Mouse (Mus musculus) MEL (cell line): Measurements from ENCODE around the gene Arl8a. TPM values are rescaled to one million over a fixed set of nuclear protein-coding genes. Genes with fewer than 3 reads are reported as not detected.

Experiments
- DNase-seq: peaks from one replicate; pipeline ENCODE4 v3.0.0; 2011; ENCODE audit warnings: low read depth, low spot score
- H3K27ac ChIP-seq: 2 replicates; pipeline ENCODE4 v1.5.1; 2012; ENCODE audit warnings: low read depth, mild to moderate bottlenecking, control low read depth, low read length, moderate library complexity; ENCODE audit not compliant: control insufficient read depth
- H3K27me3 ChIP-seq, 2 experiments: fragments of 150-350 bp in 1 of 2; sonication (generic) in 1 of 2; 2 replicates each; pipeline ENCODE4 v1.6.1; 2012; ENCODE audit warnings: low read length in 2 of 2, mild to moderate bottlenecking in 2 of 2, improper control_type of control experiment in 1 of 2, moderate library complexity in 1 of 2; ENCODE audit not compliant: insufficient read depth in 2 of 2, control insufficient read depth in 1 of 2
- H3K36me3 ChIP-seq, 2 experiments: 2 replicates each; pipeline ENCODE4 v1.6.1; 2012 to 2014; ENCODE audit warnings: low read length in 2 of 2, improper control_type of control experiment in 1 of 2, inconsistent platforms in 1 of 2, mild to moderate bottlenecking in 1 of 2; ENCODE audit not compliant: insufficient read depth in 2 of 2, control insufficient read depth in 1 of 2
- H3K4me1 ChIP-seq, 2 experiments: fragments of 150-350 bp in 1 of 2; sonication (generic) in 1 of 2; 2 replicates each; pipeline ENCODE4 v1.6.1; 2012; ENCODE audit warnings: low read length in 2 of 2, improper control_type of control experiment in 1 of 2, mild to moderate bottlenecking in 1 of 2; ENCODE audit not compliant: insufficient read depth in 2 of 2, control insufficient read depth in 1 of 2
- H3K4me3 ChIP-seq, 2 experiments: fragments of 150-350 bp in 1 of 2; sonication (generic) in 1 of 2; 2 replicates each; pipeline ENCODE4 v1.5.1; 2012; ENCODE audit warnings: low read depth in 2 of 2, low read length in 2 of 2, mild to moderate bottlenecking in 2 of 2, moderate library complexity in 2 of 2, control low read depth in 1 of 2, improper control_type of control experiment in 1 of 2; ENCODE audit not compliant: control insufficient read depth in 1 of 2, insufficient read depth in 1 of 2
- H3K79me2 ChIP-seq: 2 replicates; pipeline ENCODE4 v1.6.1; 2012; ENCODE audit warnings: mild to moderate bottlenecking, low read length, moderate library complexity; ENCODE audit not compliant: control insufficient read depth, poor library complexity, insufficient read depth
- H3K9ac ChIP-seq: 2 replicates; pipeline ENCODE4 v1.6.1; 2012; ENCODE audit warnings: low read depth, mild to moderate bottlenecking, control low read depth, low read length, moderate library complexity; ENCODE audit not compliant: control insufficient read depth, poor library complexity, severe bottlenecking
- H3K9me3 ChIP-seq: fragments of 150-350 bp; sonication (generic); replicated peaks from 2 replicates; pipeline ENCODE4 v1.6.1; 2012; ENCODE audit warnings: mild to moderate bottlenecking, low read length, improper control_type of control experiment, moderate library complexity; ENCODE audit not compliant: insufficient read depth
- CTCF ChIP-seq, 3 experiments: IDR thresholded peaks in 2 of 3; conservative IDR thresholded peaks in 1 of 3; 2 replicates each; pipeline ENCODE4 v1.5.1; 2011 to 2012; ENCODE audit warnings: low read length in 3 of 3, low read depth in 2 of 3, mild to moderate bottlenecking in 2 of 3, improper control_type of control experiment in 1 of 3, inconsistent platforms in 1 of 3, mixed read lengths in 1 of 3, moderate library complexity in 1 of 3; ENCODE audit not compliant: control insufficient read depth in 1 of 3, insufficient read depth in 1 of 3, poor library complexity in 1 of 3, severe bottlenecking in 1 of 3
- E2F4 ChIP-seq: IDR thresholded peaks from 2 replicates; pipeline ENCODE4 v1.6.1; 2011; ENCODE audit warnings: low read depth, low read length, improper control_type of control experiment, borderline replicate concordance
- ELF1 ChIP-seq: IDR thresholded peaks from 2 replicates; pipeline ENCODE4 v1.6.1; 2014; ENCODE audit warnings: low read depth, mild to moderate bottlenecking, inconsistent platforms, low read length, improper control_type of control experiment, moderate library complexity
- EP300 ChIP-seq, 2 experiments: IDR thresholded peaks; 2 replicates each; pipeline ENCODE4 v1.6.1; 2011; ENCODE audit warnings: improper control_type of control experiment in 2 of 2, low read length in 2 of 2, low read depth in 1 of 2, mild to moderate bottlenecking in 1 of 2
- ETS1 ChIP-seq: IDR thresholded peaks from 2 replicates; pipeline ENCODE4 v1.6.1; 2012; ENCODE audit warnings: low read depth, mild to moderate bottlenecking, inconsistent platforms, low read length, improper control_type of control experiment, moderate library complexity
- GABPA ChIP-seq: IDR thresholded peaks from 2 replicates; pipeline ENCODE4 v1.6.1; 2012; ENCODE audit warnings: low read depth, mild to moderate bottlenecking, inconsistent platforms, low read length, improper control_type of control experiment, moderate library complexity
- GATA1 ChIP-seq: IDR thresholded peaks from 2 replicates; pipeline ENCODE4 v1.6.1; 2011; ENCODE audit warnings: low read depth, low read length, improper control_type of control experiment
- HCFC1 ChIP-seq: IDR thresholded peaks from 2 replicates; pipeline ENCODE4 v1.6.1; 2012; ENCODE audit warnings: low read depth, mild to moderate bottlenecking, inconsistent platforms, low read length, improper control_type of control experiment, moderate library complexity
- KAT2A ChIP-seq: conservative IDR thresholded peaks from 2 replicates; pipeline ENCODE4 v1.6.1; 2012; ENCODE audit warnings: low read depth, low read length, improper control_type of control experiment, inconsistent platforms
- MAFK ChIP-seq: IDR thresholded peaks from 2 replicates; pipeline ENCODE4 v1.6.1; 2011; ENCODE audit warnings: low read depth, mild to moderate bottlenecking, low read length, improper control_type of control experiment, borderline replicate concordance
- MEF2A ChIP-seq: IDR thresholded peaks from 2 replicates; pipeline ENCODE4 v1.6.1; 2014; ENCODE audit warnings: low read depth, mild to moderate bottlenecking, inconsistent platforms, low read length, improper control_type of control experiment; ENCODE audit not compliant: poor library complexity, insufficient replicate concordance, severe bottlenecking; ENCODE audit errors: extremely low read depth
- MXI1 ChIP-seq: IDR thresholded peaks from 2 replicates; pipeline ENCODE4 v1.6.1; 2011; ENCODE audit warnings: mild to moderate bottlenecking, low read depth, low read length, improper control_type of control experiment
- MYC ChIP-seq: IDR thresholded peaks from 2 replicates; pipeline ENCODE4 v1.6.1; 2011; ENCODE audit warnings: low read depth, mild to moderate bottlenecking, low read length, improper control_type of control experiment, moderate library complexity
- NRF1 ChIP-seq: IDR thresholded peaks from 2 replicates; pipeline ENCODE4 v1.6.1; 2014; ENCODE audit warnings: low read depth, mild to moderate bottlenecking, inconsistent platforms, low read length, improper control_type of control experiment, moderate library complexity; ENCODE audit not compliant: poor library complexity, insufficient read depth, severe bottlenecking
- POLR2A ChIP-seq, 2 experiments: IDR thresholded peaks; 2 replicates each; pipeline ENCODE4 v1.6.1; 2011 to 2012; ENCODE audit warnings: low read length in 2 of 2, mild to moderate bottlenecking in 2 of 2, control low read depth in 1 of 2, improper control_type of control experiment in 1 of 2, low read depth in 1 of 2, moderate library complexity in 1 of 2; ENCODE audit not compliant: control insufficient read depth in 1 of 2, insufficient read depth in 1 of 2, poor library complexity in 1 of 2
- POLR2AphosphoS2 ChIP-seq: IDR thresholded peaks from 2 replicates; pipeline ENCODE4 v1.6.1; 2011; ENCODE audit warnings: low read length, improper control_type of control experiment
- RAD21 ChIP-seq: IDR thresholded peaks from 2 replicates; pipeline ENCODE4 v1.6.1; 2011; ENCODE audit warnings: mild to moderate bottlenecking, low read depth, low read length, improper control_type of control experiment
- RCOR1 ChIP-seq: IDR thresholded peaks from 2 replicates; pipeline ENCODE4 v1.6.1; 2012; ENCODE audit warnings: low read depth, mild to moderate bottlenecking, inconsistent platforms, low read length, improper control_type of control experiment
- SIN3A ChIP-seq: IDR thresholded peaks from 2 replicates; pipeline ENCODE4 v1.6.1; 2012; ENCODE audit warnings: low read length, improper control_type of control experiment, inconsistent platforms
- SMC3 ChIP-seq: IDR thresholded peaks from 2 replicates; pipeline ENCODE4 v1.6.1; 2011; ENCODE audit warnings: low read depth, low read length, improper control_type of control experiment
- TAL1 ChIP-seq: IDR thresholded peaks from 2 replicates; pipeline ENCODE4 v1.6.1; 2012; ENCODE audit warnings: mild to moderate bottlenecking, inconsistent platforms, low read length, moderate library complexity, mixed read lengths
- TBP ChIP-seq: IDR thresholded peaks from 2 replicates; pipeline ENCODE4 v1.8.0; 2011; ENCODE audit warnings: low read depth, low read length, improper control_type of control experiment
- USF1 ChIP-seq: IDR thresholded peaks from 2 replicates; pipeline ENCODE4 v1.6.1; 2014; ENCODE audit warnings: low read depth, mild to moderate bottlenecking, inconsistent platforms, low read length, improper control_type of control experiment, moderate library complexity
- USF2 ChIP-seq, 2 experiments: IDR thresholded peaks; 2 replicates each; pipeline ENCODE4 v1.6.1; 2011 to 2012; ENCODE audit warnings: improper control_type of control experiment in 2 of 2, low read length in 2 of 2, borderline replicate concordance in 1 of 2, inconsistent platforms in 1 of 2, low read depth in 1 of 2, mild to moderate bottlenecking in 1 of 2; ENCODE audit not compliant: insufficient read depth in 1 of 2
- ZC3H11A ChIP-seq: IDR thresholded peaks from 2 replicates; pipeline ENCODE4 v1.6.1; 2012; ENCODE audit warnings: low read depth, mild to moderate bottlenecking, inconsistent platforms, low read length, improper control_type of control experiment
- ZKSCAN1 ChIP-seq: IDR thresholded peaks from 2 replicates; pipeline ENCODE4 v1.6.1; 2012; ENCODE audit warnings: low read depth, mild to moderate bottlenecking, inconsistent platforms, low read length, improper control_type of control experiment, moderate library complexity
- ZMIZ1 ChIP-seq: IDR thresholded peaks from 2 replicates; pipeline ENCODE4 v1.6.1; 2012; ENCODE audit warnings: low read depth, mild to moderate bottlenecking, inconsistent platforms, low read length, improper control_type of control experiment, moderate library complexity
- ZNF384 ChIP-seq: IDR thresholded peaks from 2 replicates; pipeline ENCODE4 v1.6.1; 2012; ENCODE audit warnings: low read depth, mild to moderate bottlenecking, inconsistent platforms, low read length, improper control_type of control experiment
- polyA plus RNA-seq, 2 experiments: library from polyadenylated mRNA; stranded (reverse) in 1 of 2; unstranded in 1 of 2; fragments of >175 nt in 1 of 2; fragments of >200 nt in 1 of 2; gene quantifications; 2 replicates each; pipeline versions ENCODE4 v1.2.1 to v1.2.4; 2012; ENCODE audit warnings: low replicate concordance in 2 of 2, low read depth in 1 of 2; ENCODE audit not compliant: insufficient read length in 2 of 2, insufficient read depth in 1 of 2, missing spikeins in 1 of 2
- total RNA-seq: library from RNA; depleted of rRNA; stranded (reverse); fragments of 300-350 nt; gene quantifications from 2 replicates; pipeline ENCODE4 v1.2.3, GENCODE M21; 2012

The Arl8a gene
- total and polyA plus RNA-seq, 3 experiments, result 8.0 to 47.7 TPM; not detected in 1

DNA sequence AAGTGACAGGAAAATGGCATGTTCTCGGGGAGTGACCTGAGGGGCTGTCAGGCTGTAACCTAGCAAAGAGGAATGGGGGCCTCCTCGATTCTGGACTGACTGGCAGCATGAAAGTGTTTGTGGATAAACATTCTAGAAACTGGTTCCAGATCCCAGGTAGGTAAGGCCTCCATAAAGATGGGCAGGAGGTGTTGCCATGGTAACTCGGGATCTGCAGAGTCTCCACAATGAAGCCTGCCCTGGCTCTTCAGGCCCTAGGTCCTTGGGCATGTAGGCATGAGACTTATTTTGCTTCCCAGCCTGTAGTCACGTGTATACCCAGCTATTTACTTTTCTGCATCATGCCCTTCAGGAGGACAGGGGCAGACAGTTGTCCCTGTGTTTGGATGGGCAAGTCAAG is 34.7 kb downstream of the Arl8a start:
- no peaks in the 10 kb centered on the region for H3K4me1 ChIP-seq
- DNase-seq, result no peak
- peaks cover 2 to 3% of the 10 kb centered on the region in 2 experiments; a peak in 2 of 4 replicates for H3K27me3 ChIP-seq
- H3K9me3 ChIP-seq, result no peaks in the 10 kb centered on the region
- no peak overlapping the region for H3K27ac ChIP-seq
- no peak overlapping the region for H3K9ac ChIP-seq
- no peak overlapping the region for H3K4me3 ChIP-seq
- no peaks in the 10 kb centered on the region for H3K79me2 ChIP-seq
- H3K36me3 ChIP-seq, result no peaks in the 10 kb centered on the region
- TF ChIP-seq POLR2AphosphoS2, result no peak
- no peak for TF ChIP-seq RCOR1
- no peak for TF ChIP-seq TBP
- TF ChIP-seq MYC, result no peak
- no peak for TF ChIP-seq EP300 (IDR thresholded peaks at IDR 0.05; ENCODE audit: low read depth in 1 of 2, low read length in 2 of 2)
- TF ChIP-seq TAL1, result no peak
- TF ChIP-seq GATA1, result no peak
- no peak for TF ChIP-seq MXI1
- no peak for TF ChIP-seq ZC3H11A
- no peak for TF ChIP-seq ZNF384
- TF ChIP-seq ELF1, result no peak
- no peak for TF ChIP-seq GABPA
- no peak for TF ChIP-seq USF2 (IDR thresholded peaks at IDR 0.05; ENCODE audit: borderline replicate concordance in 1 of 2, insufficient read depth in 1 of 2, low read depth in 1 of 2, low read length in 2 of 2)
- no peak for TF ChIP-seq MEF2A
- TF ChIP-seq RAD21, result no peak
- TF ChIP-seq SIN3A, result no peak

DNA sequence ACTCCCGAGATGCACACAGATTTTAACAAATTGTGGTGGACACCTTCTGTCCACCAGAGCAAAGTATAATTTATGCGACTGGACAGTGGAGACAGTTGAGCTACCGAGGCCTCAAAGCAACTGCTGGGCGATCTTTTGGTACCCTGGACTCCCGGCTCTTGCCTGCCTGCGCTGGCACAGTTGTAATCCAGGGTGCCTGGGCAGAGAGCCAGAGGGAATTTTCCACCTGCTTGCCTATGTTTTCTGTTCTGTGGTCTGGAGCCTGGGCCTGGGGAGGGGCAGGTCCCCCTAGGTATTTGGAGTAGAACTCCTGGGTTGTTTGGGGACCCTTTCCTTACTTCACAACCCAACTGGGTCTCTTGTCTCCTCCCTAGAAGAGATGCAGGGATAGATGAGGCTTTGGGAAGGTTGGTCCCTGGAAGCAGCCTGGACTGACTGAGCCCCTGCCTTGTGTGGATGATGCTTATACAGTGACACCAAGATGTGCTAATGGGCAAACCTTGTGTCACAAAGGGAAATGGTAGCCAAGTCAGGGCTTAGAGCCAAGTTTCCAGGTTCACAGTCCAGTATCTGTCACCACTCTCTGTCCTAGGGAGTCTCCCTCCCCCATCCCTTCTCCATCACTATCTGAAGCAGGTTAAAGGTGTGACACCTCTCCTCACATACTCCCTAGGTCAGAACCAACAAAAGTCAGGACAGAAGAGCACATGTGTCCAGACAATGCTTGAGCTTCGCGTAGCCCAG is 35.4 kb downstream of the Arl8a start:
- peaks cover 2 to 3% of the 10 kb centered on the region in 2 experiments; a peak in 2 of 4 replicates for H3K27me3 ChIP-seq
- H3K27ac ChIP-seq, result no peak overlapping the region
- no peaks in the 10 kb centered on the region for H3K4me1 ChIP-seq
- H3K9ac ChIP-seq, result no peak overlapping the region
- H3K9me3 ChIP-seq, result no peaks in the 10 kb centered on the region
- H3K4me3 ChIP-seq, result no peak overlapping the region
- no peak for DNase-seq
- H3K36me3 ChIP-seq, result no peaks in the 10 kb centered on the region
- no peaks in the 10 kb centered on the region for H3K79me2 ChIP-seq
- TF ChIP-seq NRF1, result no peak
- TF ChIP-seq ZMIZ1, result no peak
- no peak for TF ChIP-seq EP300 (IDR thresholded peaks at IDR 0.05; ENCODE audit: low read depth in 1 of 2, low read length in 2 of 2)
- TF ChIP-seq USF1, result no peak
- no peak for TF ChIP-seq TAL1
- no peak for TF ChIP-seq ZNF384
- TF ChIP-seq POLR2A (IDR thresholded peaks at IDR 0.05; ENCODE audit: control insufficient read depth in 1 of 2, insufficient read depth in 1 of 2, low read depth in 1 of 2, low read length in 2 of 2, poor library complexity in 1 of 2), result no peak
- no peak for TF ChIP-seq MAFK
- TF ChIP-seq ZKSCAN1, result no peak
- TF ChIP-seq CTCF (IDR thresholded peaks at IDR 0.05 in 2 of 3, conservative IDR thresholded peaks at IDR 0.05 in 1 of 3; ENCODE audit: control insufficient read depth in 1 of 3, insufficient read depth in 1 of 3, low read depth in 2 of 3, low read length in 3 of 3, poor library complexity in 1 of 3, severe bottlenecking in 1 of 3), result no peak
- no peak for TF ChIP-seq ELF1
- no peak for TF ChIP-seq KAT2A
- TF ChIP-seq HCFC1, result no peak
- no peak for TF ChIP-seq SIN3A
- no peak for TF ChIP-seq ETS1
- TF ChIP-seq SMC3, result no peak
- no peak for TF ChIP-seq E2F4
- TF ChIP-seq, all 39 proteins: peak for 0
